Mouse (Mus musculus): ENCODE results near the gene Tnfrsf8.

Tnfrsf8 gene

GRCm38 (mm10) chr4:145230647-145231046 lies 84.3 kb downstream of the Tnfrsf8 start:
- DNase-seq = no peak

GRCm38 (mm10) chr4:145229524-145230163 lies 85.3 kb downstream of the Tnfrsf8 start:
- peak; percentile 26 to 40 for DNase-seq

GRCm38 (mm10) chr4:145229051-145229450 lies 85.9 kb downstream of the Tnfrsf8 start:
- DNase-seq = no peak

GRCm38 (mm10) chr4:145224613-145225012 lies 90.4 kb downstream of the Tnfrsf8 start:
- no peak for DNase-seq

GRCm38 (mm10) chr4:145222064-145222463 lies 92.9 kb downstream of the Tnfrsf8 start:
- DNase-seq = no peak

GRCm38 (mm10) chr4:145221379-145221778 lies 93.6 kb downstream of the Tnfrsf8 start:
- DNase-seq = no peak

- no peak for DNase-seq
Observed at GRCm38 (mm10) chr4:145220001-145220400, 95.0 kb downstream of the Tnfrsf8 start.

- DNase-seq = peak in 1 of 2 experiments; percentile 68
Observed at GRCm38 (mm10) chr4:145219240-145219985, 95.6 kb downstream of the Tnfrsf8 start.

GRCm38 (mm10) chr4:145217837-145218236 lies 97.1 kb downstream of the Tnfrsf8 start:
- no peak for DNase-seq

Measured in kidney, postnatal 36 days (tissue).